Mouse (Mus musculus) left cerebral cortex, adult 9 months (tissue): ENCODE measurements around the gene Ddb1.

Source experiments
- DNase-seq, 2 experiments: peaks; one replicate each; pipeline ENCODE4 v3.0.0; 2022; ENCODE audit warnings: low spot score in 2 of 2

Ddb1 gene

GRCm38 (mm10) chr19:10661919-10662318, 56.8 kb downstream of the Ddb1 start:
- no peak for DNase-seq

DNA sequence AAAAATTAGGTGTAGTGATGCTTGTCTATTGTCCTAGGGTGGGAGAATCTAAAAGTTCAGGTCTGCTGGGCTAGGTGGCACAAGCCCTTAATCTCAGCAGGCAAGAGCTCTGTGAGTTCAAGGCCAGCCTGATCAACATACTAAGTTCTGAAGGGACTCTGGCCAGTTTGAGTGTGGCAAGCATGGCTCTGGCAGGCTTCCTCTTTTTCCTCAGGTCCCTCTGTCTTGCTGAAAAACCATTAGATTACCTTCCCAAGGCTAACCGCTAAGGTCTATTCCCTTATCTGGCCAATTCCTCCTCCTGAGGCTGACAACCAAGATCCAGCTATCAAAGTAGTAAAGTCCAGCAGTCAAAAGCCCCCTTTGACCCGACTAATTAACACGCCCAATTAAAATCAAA, 57.5 kb downstream of the Ddb1 start:
- DNase-seq: no peak

- no peak for DNase-seq
These were observed 60.0 kb downstream of the Ddb1 start for GRCm38 (mm10) chr19:10665093-10665492.

- DNase-seq: peak in 1 of 2 experiments; percentile 68
These were observed 60.4 kb downstream of the Ddb1 start for GRCm38 (mm10) chr19:10665499-10665898.

- no peak for DNase-seq
These were observed 66.2 kb downstream of the Ddb1 start for GRCm38 (mm10) chr19:10671319-10671718.

GRCm38 (mm10) chr19:10671854-10672417, 66.8 kb downstream of the Ddb1 start:
- DNase-seq: no peak

- no peak for DNase-seq
These were observed 68.1 kb downstream of the Ddb1 start for GRCm38 (mm10) chr19:10673275-10673674.

GRCm38 (mm10) chr19:10676656-10677055, 71.5 kb downstream of the Ddb1 start:
- DNase-seq: no peak

DNA sequence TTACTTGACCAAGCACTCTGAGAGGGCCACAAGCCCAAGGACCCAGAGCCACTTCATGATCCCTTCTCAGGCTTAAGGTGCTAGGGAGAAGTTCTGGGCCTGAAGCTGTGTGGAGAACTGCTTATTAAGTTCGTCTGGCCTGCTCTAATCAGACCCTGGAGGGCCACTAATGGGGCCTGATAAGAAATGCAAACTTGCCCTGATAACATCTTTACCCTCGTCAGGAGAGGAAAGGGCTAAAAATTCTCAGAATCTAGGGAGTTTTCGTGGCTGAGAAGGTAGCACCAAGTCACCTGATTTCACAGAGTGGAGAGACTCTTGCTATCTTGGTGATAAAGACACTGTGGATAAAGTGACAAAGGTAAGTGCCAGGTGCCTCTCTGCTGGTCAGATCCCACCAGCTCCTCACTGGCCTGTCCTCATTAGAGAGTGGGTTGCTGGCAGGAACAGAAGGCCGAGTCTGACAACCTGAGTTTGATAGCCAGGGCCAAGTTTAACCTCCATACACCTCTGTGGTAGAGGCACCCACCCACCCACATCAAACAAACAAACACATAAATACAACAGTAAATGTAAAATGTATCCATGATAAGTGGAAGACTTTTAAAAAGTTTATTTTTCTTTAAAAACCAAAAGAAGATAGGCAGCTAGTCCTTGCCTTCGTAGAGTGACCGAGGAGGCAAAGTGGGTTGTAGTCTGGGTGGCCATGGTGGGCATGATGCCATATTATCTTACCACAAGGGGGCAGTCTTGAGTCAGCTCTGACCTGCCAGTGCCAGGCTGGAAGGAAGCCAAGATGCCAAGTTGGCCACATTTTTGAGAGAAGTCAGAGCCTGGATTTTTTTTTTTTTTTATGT, 73.0 kb downstream of the Ddb1 start, which contains the start of gene Pga5:
Gene Pga5 (minus strand): TSS at position 157 of the 857 bp plus-strand sequence.
- DNase-seq: peak in 1 of 2 experiments; percentile 84

DNA sequence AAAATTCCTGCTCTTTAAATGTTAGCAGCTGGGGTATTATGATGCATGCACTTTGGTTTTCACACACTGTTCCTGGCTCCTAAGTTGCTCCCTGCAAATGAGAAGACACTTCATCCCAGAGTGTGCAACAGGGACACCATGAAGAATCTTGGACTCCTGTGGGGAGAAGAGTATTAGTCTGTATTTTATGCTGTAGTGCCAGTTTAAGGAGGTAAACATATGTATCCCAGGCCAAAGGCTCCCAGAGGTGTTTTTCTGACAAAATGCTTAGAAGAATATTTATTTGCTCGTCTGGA, 73.6 kb downstream of the Ddb1 start:
- DNase-seq: no peak
